In genomic region chr2:165888396-165888795, GRCm38 (mm10) we compare ENCODE assay signal across 8 mouse cellular contexts. TPM values are rescaled to one million over a fixed set of nuclear protein-coding genes. Genes with fewer than 3 reads are reported as not detected.
DNase-seq lines count a peak whose midpoint lies in the region; ATAC-seq and TF ChIP-seq lines count a peak whose summit lies in the region.

No protein-coding gene starts in this region.

- peak overlapping the region; percentile 99 for H3K27ac ChIP-seq in embryonic facial prominence, embryonic 14.5 days (replicated peaks; ENCODE audit: low read depth, low read length)
- H3K27ac ChIP-seq in heart, embryonic 14.5 days (replicated peaks in 1 of 2; ENCODE audit: control insufficient read depth in 1 of 2, insufficient read depth in 1 of 2, low read depth in 2 of 2, low read length in 2 of 2), result peak overlapping the region; percentile 87 to 99
- peak overlapping the region; percentile 100 for H3K27ac ChIP-seq in lung, embryonic 14.5 days (ENCODE audit: low read depth)

- peak; percentile 53 for DNase-seq in CD4-positive helper T cell, adult 2 months (ENCODE audit: low read depth, low spot score)
- DNase-seq in adrenal gland, postnatal 25 days, result peak; percentile 87
- DNase-seq in embryonic facial prominence, embryonic 14.5 days (ENCODE audit: low spot score), result peak; percentile 95
- peak; percentile 91 for DNase-seq in kidney, postnatal 14 days
- peak; percentile 96 for DNase-seq in lung, embryonic 14.5 days
- peak; percentile 61 for DNase-seq in ovary, postnatal 10 days (ENCODE audit: low spot score)
- peak; percentile 58 for DNase-seq in thymus, postnatal 4 days

- TF ChIP-seq CTCF in lung, embryonic 14.5 days (IDR thresholded peaks at IDR 0.05; ENCODE audit: low read depth), result no peak; the same call in 1 of the 2 replicates

- peak overlapping the region; percentile 43 for H3K9ac ChIP-seq in embryonic facial prominence, embryonic 14.5 days (ENCODE audit: low read depth, low read length)
- peak overlapping the region; percentile 79 for H3K9ac ChIP-seq in heart, embryonic 14.5 days (ENCODE audit: low read length)
- peak overlapping the region; percentile 32 for H3K9ac ChIP-seq in lung, embryonic 14.5 days

- H3K4me3 ChIP-seq in embryonic facial prominence, embryonic 14.5 days (ENCODE audit: low read depth, low read length), result no peak overlapping the region
- H3K4me3 ChIP-seq in heart, embryonic 14.5 days (ENCODE audit: control insufficient read depth in 1 of 2, insufficient read depth in 1 of 2, low read depth in 1 of 2, low read length in 2 of 2), result no peak overlapping the region
- H3K4me3 ChIP-seq in lung, embryonic 14.5 days (ENCODE audit: low read depth, low read length), result no peak overlapping the region

- H3K27me3 ChIP-seq in embryonic facial prominence, embryonic 14.5 days (replicated peaks; ENCODE audit: control insufficient read depth, insufficient read depth, low read length), result no peaks in the 10 kb centered on the region
- H3K27me3 ChIP-seq in heart, embryonic 14.5 days (ENCODE audit: control insufficient read depth, insufficient read depth, low read length), result no peaks in the 10 kb centered on the region
- H3K27me3 ChIP-seq in lung, embryonic 14.5 days (ENCODE audit: insufficient read depth, low read length), result no peaks in the 10 kb centered on the region

- ATAC-seq in embryonic facial prominence, embryonic 14.5 days (ENCODE audit: low read depth), result peak; percentile 64
- peak; percentile 23; the same call in 1 of the 2 replicates for ATAC-seq in heart, embryonic 14.5 days (ENCODE audit: insufficient number of reproducible peaks, insufficient read depth, low FRiP score, low read depth)
- ATAC-seq in lung, embryonic 14.5 days (ENCODE audit: insufficient read depth), result peak; percentile 41

- H3K4me2 ChIP-seq in embryonic facial prominence, embryonic 14.5 days (ENCODE audit: low read depth, low read length), result peak overlapping the region; percentile 10
- H3K4me2 ChIP-seq in heart, embryonic 14.5 days (ENCODE audit: low read length), result peak overlapping the region; percentile 34; the same call in 1 of the 2 replicates
- peak overlapping the region; percentile 41 for H3K4me2 ChIP-seq in lung, embryonic 14.5 days

- H3K36me3 ChIP-seq in embryonic facial prominence, embryonic 14.5 days (ENCODE audit: control insufficient read depth, insufficient read depth, low read length), result no peaks in the 10 kb centered on the region
- H3K36me3 ChIP-seq in heart, embryonic 14.5 days (ENCODE audit: control insufficient read depth, insufficient read depth, low read length), result no peaks in the 10 kb centered on the region
- H3K36me3 ChIP-seq in lung, embryonic 14.5 days (ENCODE audit: insufficient read depth), result no peaks in the 10 kb centered on the region

- H3K9me3 ChIP-seq in embryonic facial prominence, embryonic 14.5 days (ENCODE audit: control insufficient read depth, low read length), result no peaks in the 10 kb centered on the region
- H3K9me3 ChIP-seq in heart, embryonic 14.5 days (ENCODE audit: control insufficient read depth, low read length), result no peaks in the 10 kb centered on the region
- no peaks in the 10 kb centered on the region for H3K9me3 ChIP-seq in lung, embryonic 14.5 days (ENCODE audit: low read depth, low read length)

- 13% methylated on average over 13 of the region's 13 CpGs for WGBS in embryonic facial prominence, embryonic 14.5 days
- 8% methylated on average over 13 of the region's 13 CpGs for WGBS in heart, embryonic 14.5 days
- WGBS in lung, embryonic 14.5 days, result 10% methylated on average over 13 of the region's 13 CpGs

- peaks cover 52% of the 10 kb centered on the region for H3K4me1 ChIP-seq in embryonic facial prominence, embryonic 14.5 days (ENCODE audit: control insufficient read depth, insufficient read depth, low read length)
- H3K4me1 ChIP-seq in heart, embryonic 14.5 days (ENCODE audit: control insufficient read depth in 2 of 2, insufficient read depth in 2 of 2, low read length in 2 of 2), result peaks cover 46 to 62% of the 10 kb centered on the region in 2 experiments
- H3K4me1 ChIP-seq in lung, embryonic 14.5 days (ENCODE audit: insufficient read depth), result peaks cover 45% of the 10 kb centered on the region

RNA-seq across cellular contexts. Expression of gene Zmynd8, which starts 10.4 kb away (rescaled TPM):
- total RNA-seq in adrenal gland, postnatal 25 days (2021), result 57.4 and 73.1 TPM in 2 replicates
- 28.6 and 32.7 TPM in 2 replicates for polyA plus RNA-seq in embryonic facial prominence, embryonic 14.5 days (2014; fragmentation: Nextera tagmentation; extraction: Ambion mirVana)
- 35.9 and 38.0 TPM in 2 replicates for polyA plus RNA-seq in heart, embryonic 14.5 days (2014; fragmentation: Nextera tagmentation; extraction: Ambion mirVana)
- 40.5 and 46.0 TPM in 2 replicates for polyA plus RNA-seq in lung, embryonic 14.5 days (2014; fragmentation: Nextera tagmentation; extraction: Ambion mirVana)
